Mouse (Mus musculus) myocyte (in vitro differentiated cells): ENCODE results near the gene Lrat. TPM values are rescaled to one million over a fixed set of nuclear protein-coding genes. Genes with fewer than 3 reads are reported as not detected.

Experiments used
- H3K27me3 ChIP-seq: one replicate; pipeline ENCODE4 v1.6.1; 2011; ENCODE audit not compliant: control insufficient read depth, insufficient read depth, insufficient read length
- H3K36me3 ChIP-seq: one replicate; pipeline ENCODE4 v1.6.1; 2011; ENCODE audit not compliant: control insufficient read depth, insufficient read depth
- H3K4me2 ChIP-seq: one replicate; pipeline ENCODE4 v1.6.1; 2011; ENCODE audit warnings: low read depth, control low read depth
- H3K4me3 ChIP-seq: one replicate; pipeline ENCODE4 v1.5.1; 2011; ENCODE audit warnings: mild to moderate bottlenecking, control low read depth, moderate library complexity
- H3K79me2 ChIP-seq: one replicate; pipeline ENCODE4 v1.6.1; 2011; ENCODE audit not compliant: control insufficient read depth, insufficient read depth
- H3ac ChIP-seq: one replicate; pipeline ENCODE4 v1.6.1; 2011; ENCODE audit not compliant: control insufficient read depth, insufficient read length
- CEBPB ChIP-seq: IDR thresholded peaks from 2 replicates; pipeline ENCODE4 v1.6.1; 2011; ENCODE audit warnings: mild to moderate bottlenecking, moderate library complexity; ENCODE audit not compliant: poor library complexity, insufficient read depth, severe bottlenecking
- MAX ChIP-seq: IDR thresholded peaks from one replicate; pipeline ENCODE4 v1.6.1; 2011; ENCODE audit warnings: low read depth, mild to moderate bottlenecking, control low read depth
- MYOD1 ChIP-seq, 3 experiments: IDR thresholded peaks; one replicate each; pipeline ENCODE4 v1.6.1; 2011; ENCODE audit warnings: control low read depth in 2 of 3, low read depth in 2 of 3, mild to moderate bottlenecking in 2 of 3, moderate library complexity in 1 of 3; ENCODE audit not compliant: insufficient read length in 2 of 3, control insufficient read depth in 1 of 3
- MYOG ChIP-seq, 3 experiments: IDR thresholded peaks; one replicate each; pipeline ENCODE4 v1.6.1; 2011; ENCODE audit warnings: control low read depth in 2 of 3, low read depth in 2 of 3, mild to moderate bottlenecking in 2 of 3; ENCODE audit not compliant: insufficient read length in 2 of 3, control insufficient read depth in 1 of 3, insufficient read depth in 1 of 3
- POLR2A ChIP-seq: IDR thresholded peaks from one replicate; pipeline ENCODE4 v1.6.1; 2011; ENCODE audit warnings: low read depth, mild to moderate bottlenecking, control low read depth, moderate library complexity; ENCODE audit not compliant: insufficient read length
- REST ChIP-seq: IDR thresholded peaks from one replicate; pipeline ENCODE4 v1.6.1; 2011; ENCODE audit warnings: mild to moderate bottlenecking, control low read depth, moderate library complexity; ENCODE audit not compliant: insufficient read depth, insufficient read length
- SRF ChIP-seq: IDR thresholded peaks from one replicate; pipeline ENCODE4 v1.6.1; 2011; ENCODE audit warnings: low read depth; ENCODE audit not compliant: control insufficient read depth, insufficient read length
- TCF12 ChIP-seq: IDR thresholded peaks from one replicate; pipeline ENCODE4 v1.6.1; 2011; ENCODE audit warnings: mild to moderate bottlenecking, control low read depth; ENCODE audit not compliant: poor library complexity, insufficient read depth, severe bottlenecking
- TCF3 ChIP-seq: IDR thresholded peaks from one replicate; pipeline ENCODE4 v1.6.1; 2011; ENCODE audit warnings: low read depth, control low read depth; ENCODE audit not compliant: insufficient read length
- polyA plus RNA-seq: library from polyadenylated mRNA; unstranded; fragments of >200 nt; fragmentation: generic; extraction: Trizol; gene quantifications from one replicate; pipeline ENCODE4 v1.2.1, GENCODE M21; 2012; ENCODE audit warnings: missing spikeins

The Lrat gene
- polyA plus RNA-seq, 1 experiment, result not detected

GRCm38 (mm10) chr3:82875671-82876371 is 28.0 kb downstream of the Lrat start:
- H3K4me3 ChIP-seq, result no peak overlapping the region
- no peaks in the 10 kb centered on the region for H3K79me2 ChIP-seq
- no peak for TF ChIP-seq POLR2A
- no peak for TF ChIP-seq TCF12
- no peak for TF ChIP-seq MYOD1 (IDR thresholded peaks at IDR 0.05; ENCODE audit: control insufficient read depth in 1 of 3, insufficient read length in 2 of 3, low read depth in 2 of 3)
- no peak for TF ChIP-seq MYOG (IDR thresholded peaks at IDR 0.05; ENCODE audit: control insufficient read depth in 1 of 3, insufficient read depth in 1 of 3, insufficient read length in 2 of 3, low read depth in 2 of 3)
- no peak for TF ChIP-seq REST
- TF ChIP-seq TCF3, result no peak
- TF ChIP-seq CEBPB, result no peak

GRCm38 (mm10) chr3:82857414-82858077 is 46.2 kb downstream of the Lrat start:
- Histone ChIP-seq H3K36me3 (no peaks in the 10 kb centered on the region), H3K4me3 (no peak overlapping the region), H3K27me3 (no peaks in the 10 kb centered on the region), H3K79me2 (no peaks in the 10 kb centered on the region), H3ac (no peak overlapping the region), H3K4me2 (no peak overlapping the region)
- TF ChIP-seq CEBPB (no peak), MYOG (IDR thresholded peaks at IDR 0.05; ENCODE audit: control insufficient read depth in 1 of 3, insufficient read depth in 1 of 3, insufficient read length in 2 of 3, low read depth in 2 of 3) (no peak), SRF (no peak), MAX (no peak), REST (no peak), POLR2A (no peak), TCF3 (no peak), MYOD1 (IDR thresholded peaks at IDR 0.05; ENCODE audit: control insufficient read depth in 1 of 3, insufficient read length in 2 of 3, low read depth in 2 of 3) (no peak)

More at GRCm38 (mm10) chr3:82875671-82876371, 28.0 kb downstream of the Lrat start:
- no peaks in the 10 kb centered on the region for H3K27me3 ChIP-seq
- no peak overlapping the region for H3ac ChIP-seq
- no peaks in the 10 kb centered on the region for H3K36me3 ChIP-seq
- no peak overlapping the region for H3K4me2 ChIP-seq

Other genes with a start within 250 kb of the Lrat start
- gene Rbm46, start 27.5 kb downstream of the Lrat start, polyA plus RNA-seq, result not detected
- gene Fgg, start 103.8 kb upstream of the Lrat start, polyA plus RNA-seq, result not detected
- not detected for gene Fga, start 122.1 kb upstream of the Lrat start, polyA plus RNA-seq
- gene Fgb, start 145.9 kb upstream of the Lrat start, polyA plus RNA-seq, result not detected
- 59.9 TPM for gene Plrg1, start 151.5 kb upstream of the Lrat start, polyA plus RNA-seq
- 0.04 TPM for gene Dchs2, start 224.0 kb upstream of the Lrat start, polyA plus RNA-seq